Mouse (Mus musculus): ENCODE results near the gene Cacna1e. TPM values are rescaled to one million over a fixed set of nuclear protein-coding genes. Genes with fewer than 3 reads are reported as not detected.
A peak's percentile ranks its signal among the peaks of the same experiment; 100 is the strongest.

Gene Cacna1e
- total and polyA plus RNA-seq, 2 experiments from 2014 or later: 10.3 to 68.4 TPM

- H3K4me1 ChIP-seq (ENCODE audit: insufficient read depth, low read length): peaks cover 17% of the 10 kb centered on the region; the same call in 1 of the 2 replicates
- ATAC-seq (ENCODE audit: low FRiP score) (no peak), DNase-seq (ENCODE audit: low spot score) (peak; percentile 19)
- TF ChIP-seq CTCF (IDR thresholded peaks at IDR 0.05): no peak
- H3K9me3 ChIP-seq (ENCODE audit: low read length): no peaks in the 10 kb centered on the region
- no peak overlapping the region for H3K4me3 ChIP-seq (ENCODE audit: low read depth, low read length)
- H3K27ac ChIP-seq (ENCODE audit: low read depth, low read length): no peak overlapping the region
- H3K4me2 ChIP-seq (ENCODE audit: low read depth, low read length, poor library complexity, severe bottlenecking): no peak overlapping the region
- H3K27me3 ChIP-seq (ENCODE audit: insufficient read depth, low read length): no peaks in the 10 kb centered on the region
- H3K9ac ChIP-seq (replicated peaks; ENCODE audit: low read length, poor library complexity, severe bottlenecking): no peak overlapping the region
- H3K36me3 ChIP-seq (ENCODE audit: insufficient read depth, low read length): no peaks in the 10 kb centered on the region
Observed at GRCm38 (mm10) chr1:154663721-154664120, 220.6 kb downstream of the Cacna1e start.

GRCm38 (mm10) chr1:154661977-154662376 is 222.3 kb downstream of the Cacna1e start:
- Histone ChIP-seq H3K27ac (ENCODE audit: low read depth, low read length) (peak overlapping the region; percentile 71), H3K4me3 (ENCODE audit: low read depth, low read length) (no peak overlapping the region), H3K9me3 (ENCODE audit: low read length) (no peaks in the 10 kb centered on the region), H3K4me1 (ENCODE audit: insufficient read depth, low read length) (peaks cover 17% of the 10 kb centered on the region; the same call in 1 of the 2 replicates), H3K27me3 (ENCODE audit: insufficient read depth, low read length) (no peaks in the 10 kb centered on the region), H3K9ac (replicated peaks; ENCODE audit: low read length, poor library complexity, severe bottlenecking) (no peak overlapping the region), H3K4me2 (ENCODE audit: low read depth, low read length, poor library complexity, severe bottlenecking) (no peak overlapping the region), H3K36me3 (ENCODE audit: insufficient read depth, low read length) (no peaks in the 10 kb centered on the region)
- peak; percentile 6 for DNase-seq (ENCODE audit: low spot score)
- ATAC-seq (ENCODE audit: low FRiP score): no peak
- no peak for TF ChIP-seq CTCF (IDR thresholded peaks at IDR 0.05)
- 48% methylated on average over 5 of the region's 5 CpGs for WGBS

- 12% methylated on average over 7 of the region's 7 CpGs for WGBS
Observed at GRCm38 (mm10) chr1:154661221-154661864, 223.0 kb downstream of the Cacna1e start.

GRCm38 (mm10) chr1:154657366-154657765 is 226.9 kb downstream of the Cacna1e start:
- ATAC-seq (ENCODE audit: low FRiP score): no peak
- H3K4me1 ChIP-seq (ENCODE audit: insufficient read depth, low read length): peaks cover 15% of the 10 kb centered on the region; the same call in 1 of the 2 replicates
- no peak overlapping the region for H3K9ac ChIP-seq (replicated peaks; ENCODE audit: low read length, poor library complexity, severe bottlenecking)
- no peak overlapping the region for H3K4me2 ChIP-seq (ENCODE audit: low read depth, low read length, poor library complexity, severe bottlenecking)
- H3K27me3 ChIP-seq (ENCODE audit: insufficient read depth, low read length): no peaks in the 10 kb centered on the region
- no peak overlapping the region for H3K27ac ChIP-seq (ENCODE audit: low read depth, low read length)
- H3K36me3 ChIP-seq (ENCODE audit: insufficient read depth, low read length): no peaks in the 10 kb centered on the region
- no peak for DNase-seq (ENCODE audit: low spot score)
- WGBS: 77% methylated on average over 5 of the region's 5 CpGs
- TF ChIP-seq CTCF (IDR thresholded peaks at IDR 0.05): no peak
- H3K4me3 ChIP-seq (ENCODE audit: low read depth, low read length): no peak overlapping the region
- no peaks in the 10 kb centered on the region for H3K9me3 ChIP-seq (ENCODE audit: low read length)

More at GRCm38 (mm10) chr1:154661221-154661864, 223.0 kb downstream of the Cacna1e start:
- H3K27me3 ChIP-seq (ENCODE audit: insufficient read depth, low read length): no peaks in the 10 kb centered on the region
- H3K4me3 ChIP-seq (ENCODE audit: low read depth, low read length): no peak overlapping the region
- ATAC-seq (ENCODE audit: low FRiP score): peak; percentile 87
- TF ChIP-seq CTCF (IDR thresholded peaks at IDR 0.05): no peak
- H3K9me3 ChIP-seq (ENCODE audit: low read length): no peaks in the 10 kb centered on the region
- no peak overlapping the region for H3K4me2 ChIP-seq (ENCODE audit: low read depth, low read length, poor library complexity, severe bottlenecking)
- H3K4me1 ChIP-seq (ENCODE audit: insufficient read depth, low read length): peaks cover 17% of the 10 kb centered on the region; the same call in 1 of the 2 replicates
- peak overlapping the region; percentile 71 for H3K27ac ChIP-seq (ENCODE audit: low read depth, low read length)
- no peak overlapping the region for H3K9ac ChIP-seq (replicated peaks; ENCODE audit: low read length, poor library complexity, severe bottlenecking)
- peak; percentile 89 for DNase-seq (ENCODE audit: low spot score)
- no peaks in the 10 kb centered on the region for H3K36me3 ChIP-seq (ENCODE audit: insufficient read depth, low read length)

- Histone ChIP-seq H3K27ac (ENCODE audit: low read depth, low read length) (no peak overlapping the region), H3K4me1 (ENCODE audit: insufficient read depth, low read length) (no peaks in the 10 kb centered on the region), H3K9me3 (ENCODE audit: low read length) (no peaks in the 10 kb centered on the region), H3K9ac (replicated peaks; ENCODE audit: low read length, poor library complexity, severe bottlenecking) (no peak overlapping the region), H3K4me2 (ENCODE audit: low read depth, low read length, poor library complexity, severe bottlenecking) (no peak overlapping the region), H3K4me3 (ENCODE audit: low read depth, low read length) (no peak overlapping the region), H3K27me3 (ENCODE audit: insufficient read depth, low read length) (no peaks in the 10 kb centered on the region), H3K36me3 (ENCODE audit: insufficient read depth, low read length) (no peaks in the 10 kb centered on the region)
- DNase-seq (ENCODE audit: low spot score) (no peak), ATAC-seq (ENCODE audit: low FRiP score) (no peak)
- no peak for TF ChIP-seq CTCF (IDR thresholded peaks at IDR 0.05)
- WGBS: 81% methylated on average over 2 of the region's 2 CpGs
Observed at GRCm38 (mm10) chr1:154653951-154654350, 230.3 kb downstream of the Cacna1e start.

GRCm38 (mm10) chr1:154646156-154646950 is 237.9 kb downstream of the Cacna1e start:
- no peak overlapping the region for H3K4me3 ChIP-seq (ENCODE audit: low read depth, low read length)
- no peaks in the 10 kb centered on the region for H3K4me1 ChIP-seq (ENCODE audit: insufficient read depth, low read length)
- 88% methylated on average over 6 of the region's 6 CpGs for WGBS

More at GRCm38 (mm10) chr1:154646156-154646950, 237.9 kb downstream of the Cacna1e start:
- Histone ChIP-seq H3K27me3 (ENCODE audit: insufficient read depth, low read length) (no peaks in the 10 kb centered on the region), H3K9me3 (ENCODE audit: low read length) (no peaks in the 10 kb centered on the region), H3K4me2 (ENCODE audit: low read depth, low read length, poor library complexity, severe bottlenecking) (no peak overlapping the region), H3K36me3 (ENCODE audit: insufficient read depth, low read length) (no peaks in the 10 kb centered on the region), H3K27ac (ENCODE audit: low read depth, low read length) (no peak overlapping the region), H3K9ac (replicated peaks; ENCODE audit: low read length, poor library complexity, severe bottlenecking) (no peak overlapping the region)
- TF ChIP-seq CTCF (IDR thresholded peaks at IDR 0.05): no peak
- DNase-seq (ENCODE audit: low spot score) (no peak), ATAC-seq (ENCODE audit: low FRiP score) (no peak)
